Mouse (Mus musculus) erythroblast, embryonic 14.5 days (primary cell): ENCODE measurements around the gene Uhrf2.

ENCODE experiments used
- GATA1 ChIP-seq: IDR thresholded peaks from 2 replicates; pipeline ENCODE4 v1.6.1; 2012; ENCODE audit warnings: low read length, inconsistent platforms, mixed read lengths
- TAL1 ChIP-seq: IDR thresholded peaks from 3 replicates; pipeline ENCODE4 v1.6.1; 2012; ENCODE audit warnings: low read length, inconsistent platforms, mixed read lengths

- no peak for TF ChIP-seq GATA1
- no peak for TF ChIP-seq TAL1
These were observed 81.1 kb downstream of the Uhrf2 start for GRCm38 (mm10) chr19:30111421-30111820.
